Mouse (Mus musculus): ENCODE results near the gene Zmiz1. TPM values are rescaled to one million over a fixed set of nuclear protein-coding genes. Genes with fewer than 3 reads are reported as not detected.

Gene Zmiz1
- polyA plus RNA-seq, 1 experiment from 2014 or later, result 12.4 TPM

DNA sequence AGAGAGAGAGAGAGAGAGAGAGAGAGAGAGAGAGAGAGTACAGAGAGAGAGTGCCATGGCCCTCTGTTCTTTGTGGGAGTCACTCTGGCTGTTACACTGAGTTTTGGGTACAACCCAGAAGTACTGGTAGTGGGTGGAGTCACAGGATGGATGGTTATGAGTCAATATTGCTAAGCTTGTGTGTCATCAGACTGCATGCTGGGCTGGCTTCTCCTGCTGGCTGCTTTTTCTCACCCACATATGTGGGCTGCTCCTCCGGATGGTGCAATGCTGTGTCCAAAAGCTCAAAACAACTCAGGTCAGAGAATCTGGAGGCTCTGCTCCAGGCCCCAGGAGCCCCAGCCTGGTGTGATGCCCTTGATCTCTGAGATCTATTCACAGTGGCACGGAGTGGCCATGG lies 68.3 kb downstream of the Zmiz1 start:
- H3K27me3 ChIP-seq (replicated peaks; ENCODE audit: control insufficient read depth, insufficient read depth, low read length), result no peaks in the 10 kb centered on the region
- no peak for TF ChIP-seq CTCF (IDR thresholded peaks at IDR 0.05; ENCODE audit: low read depth)
- no peak overlapping the region for H3K27ac ChIP-seq (ENCODE audit: low read depth, low read length)
- H3K36me3 ChIP-seq (ENCODE audit: control insufficient read depth, insufficient read depth), result peaks cover 8% of the 10 kb centered on the region; the same call in 1 of the 2 replicates
- WGBS, result 79% methylated on average over 2 of the region's 2 CpGs
- no peaks in the 10 kb centered on the region for H3K9me3 ChIP-seq (ENCODE audit: control insufficient read depth)
- H3K4me3 ChIP-seq (ENCODE audit: low read depth, low read length), result no peak overlapping the region
- peaks cover 14% of the 10 kb centered on the region for H3K4me1 ChIP-seq (replicated peaks; ENCODE audit: control insufficient read depth, insufficient read depth, low read length)
- H3K4me2 ChIP-seq (replicated peaks; ENCODE audit: low read depth), result no peak overlapping the region
- no peak overlapping the region for H3K9ac ChIP-seq (ENCODE audit: low read depth, low read length)
- ATAC-seq, result no peak

GRCm38 (mm10) chr14:25530342-25530741 lies 71.4 kb downstream of the Zmiz1 start:
- no peak overlapping the region for H3K4me3 ChIP-seq (ENCODE audit: low read depth, low read length)

DNA sequence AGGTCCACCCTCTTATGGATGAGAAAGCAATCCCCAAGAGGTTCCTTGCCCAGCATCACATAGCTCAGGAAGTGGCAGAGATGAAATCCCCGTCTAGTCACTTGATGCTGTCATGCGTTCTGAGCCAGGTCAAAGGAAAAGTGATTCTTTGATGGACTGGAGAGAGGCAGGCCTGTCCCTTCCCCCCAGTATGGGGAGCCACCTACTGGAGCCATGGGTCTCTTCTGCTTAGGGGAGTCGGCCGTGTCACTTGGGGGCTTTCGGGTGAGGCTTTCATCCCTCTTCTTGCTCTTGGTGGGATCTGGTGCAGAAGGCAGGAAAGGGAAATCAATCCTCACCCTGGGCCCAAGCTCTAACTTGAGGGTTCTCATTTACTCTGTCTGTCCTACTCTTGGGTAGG lies 71.8 kb downstream of the Zmiz1 start:
- H3K4me1 ChIP-seq (replicated peaks; ENCODE audit: control insufficient read depth, insufficient read depth, low read length), result peaks cover 4% of the 10 kb centered on the region
- H3K36me3 ChIP-seq (ENCODE audit: control insufficient read depth, insufficient read depth), result peaks cover 8% of the 10 kb centered on the region; the same call in 1 of the 2 replicates
- no peak for ATAC-seq
- no peak overlapping the region for H3K9ac ChIP-seq (ENCODE audit: low read depth, low read length)
- H3K27ac ChIP-seq (ENCODE audit: low read depth, low read length), result no peak overlapping the region
- 82% methylated on average over 5 of the region's 5 CpGs for WGBS
- no peaks in the 10 kb centered on the region for H3K9me3 ChIP-seq (ENCODE audit: control insufficient read depth)
- no peak overlapping the region for H3K4me3 ChIP-seq (ENCODE audit: low read depth, low read length)
- no peak overlapping the region for H3K4me2 ChIP-seq (replicated peaks; ENCODE audit: low read depth)
- peak; percentile 25 for TF ChIP-seq CTCF (IDR thresholded peaks at IDR 0.05; ENCODE audit: low read depth)
- H3K27me3 ChIP-seq (replicated peaks; ENCODE audit: control insufficient read depth, insufficient read depth, low read length), result no peaks in the 10 kb centered on the region

More at GRCm38 (mm10) chr14:25530342-25530741, 71.4 kb downstream of the Zmiz1 start:
- H3K9ac ChIP-seq (ENCODE audit: low read depth, low read length), result no peak overlapping the region
- ATAC-seq, result no peak
- no peak for TF ChIP-seq CTCF (IDR thresholded peaks at IDR 0.05; ENCODE audit: low read depth)
- no peak overlapping the region for H3K27ac ChIP-seq (ENCODE audit: low read depth, low read length)
- peaks cover 4% of the 10 kb centered on the region for H3K4me1 ChIP-seq (replicated peaks; ENCODE audit: control insufficient read depth, insufficient read depth, low read length)
- no peak overlapping the region for H3K4me2 ChIP-seq (replicated peaks; ENCODE audit: low read depth)
- no peaks in the 10 kb centered on the region for H3K9me3 ChIP-seq (ENCODE audit: control insufficient read depth)
- no peaks in the 10 kb centered on the region for H3K27me3 ChIP-seq (replicated peaks; ENCODE audit: control insufficient read depth, insufficient read depth, low read length)
- H3K36me3 ChIP-seq (ENCODE audit: control insufficient read depth, insufficient read depth), result peaks cover 8% of the 10 kb centered on the region; the same call in 1 of the 2 replicates
- 77% methylated on average over 4 of the region's 4 CpGs for WGBS

- no peak for TF ChIP-seq CTCF (IDR thresholded peaks at IDR 0.05; ENCODE audit: low read depth)
- peaks cover 8% of the 10 kb centered on the region for H3K4me1 ChIP-seq (replicated peaks; ENCODE audit: control insufficient read depth, insufficient read depth, low read length)
These were observed 74.0 kb downstream of the Zmiz1 start for GRCm38 (mm10) chr14:25533010-25533409.

DNA sequence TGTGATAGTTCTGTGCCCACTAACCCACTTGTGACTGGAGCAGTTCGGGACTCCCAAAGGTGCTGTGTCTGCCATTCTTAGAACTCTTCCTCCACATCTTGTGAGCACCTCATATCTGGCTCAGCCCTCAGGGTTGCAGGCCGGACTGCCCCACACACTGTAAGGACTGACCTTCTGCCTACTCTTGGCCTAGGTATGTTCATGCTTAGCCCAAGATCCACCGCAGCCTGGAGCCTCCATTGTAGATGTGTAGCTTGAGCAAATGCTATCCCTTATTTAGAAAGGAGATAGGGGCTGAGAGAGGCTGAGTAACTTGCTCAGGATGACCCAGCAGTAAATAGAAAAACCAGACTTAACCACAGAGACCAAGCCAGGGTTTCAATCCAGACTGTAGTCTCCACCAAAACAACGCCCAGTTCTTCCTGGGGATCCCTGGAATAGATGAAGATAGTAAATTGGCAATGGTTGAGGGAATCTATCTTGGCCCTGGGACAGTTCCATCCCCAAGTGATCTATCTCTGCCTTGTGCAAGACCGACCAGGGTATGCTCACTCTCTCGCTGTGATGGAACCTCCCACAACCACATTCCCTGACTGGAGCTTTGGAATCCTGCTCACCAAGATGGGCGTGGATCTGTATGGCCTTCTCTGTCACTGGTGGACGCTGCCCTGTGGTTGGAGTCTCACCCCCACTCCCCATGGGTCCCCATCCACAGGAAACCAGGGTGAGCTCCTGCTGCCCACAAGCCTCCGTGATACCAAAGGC lies 74.8 kb downstream of the Zmiz1 start:
- ATAC-seq, result no peak
- H3K9ac ChIP-seq (ENCODE audit: low read depth, low read length), result no peak overlapping the region
- no peak overlapping the region for H3K4me3 ChIP-seq (ENCODE audit: low read depth, low read length)
- H3K4me1 ChIP-seq (replicated peaks; ENCODE audit: control insufficient read depth, insufficient read depth, low read length), result peaks cover 8% of the 10 kb centered on the region
- peaks cover 19% of the 10 kb centered on the region; the same call in 1 of the 2 replicates for H3K36me3 ChIP-seq (ENCODE audit: control insufficient read depth, insufficient read depth)
- no peak overlapping the region for H3K27ac ChIP-seq (ENCODE audit: low read depth, low read length)
- 63% methylated on average over 9 of the region's 9 CpGs for WGBS
- no peak for TF ChIP-seq CTCF (IDR thresholded peaks at IDR 0.05; ENCODE audit: low read depth)
- no peak overlapping the region for H3K4me2 ChIP-seq (replicated peaks; ENCODE audit: low read depth)
- no peaks in the 10 kb centered on the region for H3K27me3 ChIP-seq (replicated peaks; ENCODE audit: control insufficient read depth, insufficient read depth, low read length)
- no peaks in the 10 kb centered on the region for H3K9me3 ChIP-seq (ENCODE audit: control insufficient read depth)

More at GRCm38 (mm10) chr14:25533010-25533409, 74.0 kb downstream of the Zmiz1 start:
- Histone ChIP-seq H3K4me2 (replicated peaks; ENCODE audit: low read depth) (no peak overlapping the region), H3K36me3 (ENCODE audit: control insufficient read depth, insufficient read depth) (peaks cover 20% of the 10 kb centered on the region; the same call in 1 of the 2 replicates), H3K27ac (ENCODE audit: low read depth, low read length) (no peak overlapping the region), H3K9me3 (ENCODE audit: control insufficient read depth) (no peaks in the 10 kb centered on the region), H3K9ac (ENCODE audit: low read depth, low read length) (no peak overlapping the region), H3K27me3 (replicated peaks; ENCODE audit: control insufficient read depth, insufficient read depth, low read length) (no peaks in the 10 kb centered on the region), H3K4me3 (ENCODE audit: low read depth, low read length) (no peak overlapping the region)
- WGBS, result 23% methylated on average over 3 of the region's 3 CpGs
- no peak for ATAC-seq

GRCm38 (mm10) chr14:25534396-25534769 lies 75.4 kb downstream of the Zmiz1 start:
- H3K4me3 ChIP-seq (ENCODE audit: low read depth, low read length), result no peak overlapping the region

More at GRCm38 (mm10) chr14:25534396-25534769, 75.4 kb downstream of the Zmiz1 start:
- TF ChIP-seq CTCF (IDR thresholded peaks at IDR 0.05; ENCODE audit: low read depth), result no peak
- Histone ChIP-seq H3K9ac (ENCODE audit: low read depth, low read length) (no peak overlapping the region), H3K9me3 (ENCODE audit: control insufficient read depth) (no peaks in the 10 kb centered on the region), H3K4me2 (replicated peaks; ENCODE audit: low read depth) (no peak overlapping the region), H3K27ac (ENCODE audit: low read depth, low read length) (no peak overlapping the region), H3K27me3 (replicated peaks; ENCODE audit: control insufficient read depth, insufficient read depth, low read length) (no peaks in the 10 kb centered on the region), H3K36me3 (ENCODE audit: control insufficient read depth, insufficient read depth) (peaks cover 17% of the 10 kb centered on the region; the same call in 1 of the 2 replicates), H3K4me1 (replicated peaks; ENCODE audit: control insufficient read depth, insufficient read depth, low read length) (peaks cover 8% of the 10 kb centered on the region)
- ATAC-seq, result no peak

Measured in intestine, postnatal 0 days (tissue).